Mouse (Mus musculus) T-helper 2 cell (primary cell): ENCODE data around the gene Mei4.

Experiments
- in situ Hi-C: fragments of 300-600 bp; cut with MboI, MseI; formaldehyde crosslinking; loops from one replicate; pipeline ENCODE4 v1.15.1; 2025; ENCODE audit warnings: high pct_unique_total_duplicates

Gene Mei4

DNA sequence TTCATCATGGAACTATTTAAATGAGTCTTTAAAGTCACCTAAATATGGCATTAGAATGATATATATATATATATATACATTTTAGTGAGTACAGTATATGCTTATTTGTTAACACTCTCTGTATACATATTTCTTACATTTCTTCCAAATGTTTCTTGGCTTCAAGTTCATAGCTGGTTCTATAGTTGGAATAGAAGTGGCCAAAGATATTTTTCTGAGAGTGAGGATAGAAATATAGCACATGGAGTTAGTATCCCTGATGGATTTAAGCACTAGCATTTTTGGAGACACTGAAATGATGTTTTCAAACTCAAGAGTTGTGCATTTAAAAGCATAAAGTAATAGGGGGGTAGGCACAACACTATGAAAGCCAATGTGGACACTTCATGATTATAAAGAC is 272.6 kb downstream of the Mei4 start:
- in situ Hi-C loops: no loop called here

DNA sequence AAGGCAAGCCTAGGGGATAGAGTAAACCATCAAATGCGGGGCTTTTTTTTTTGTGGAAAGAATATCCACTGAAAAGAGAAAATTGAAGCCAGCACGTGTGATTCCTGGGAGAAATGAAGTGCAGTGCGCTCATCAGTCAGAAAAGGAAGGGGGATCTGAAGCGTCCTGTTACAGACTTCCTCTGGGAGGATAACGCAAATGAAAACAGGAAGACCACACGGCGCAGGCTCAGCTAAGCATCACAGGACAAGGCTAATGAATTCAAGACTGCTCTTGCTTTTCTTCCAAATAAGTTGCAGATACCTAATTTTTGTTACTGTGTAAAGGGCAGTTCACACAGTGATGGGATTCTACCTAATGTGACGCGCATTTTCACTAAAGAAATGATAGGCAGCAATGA is 296.7 kb downstream of the Mei4 start:
- in situ Hi-C loops: no loop called here

DNA sequence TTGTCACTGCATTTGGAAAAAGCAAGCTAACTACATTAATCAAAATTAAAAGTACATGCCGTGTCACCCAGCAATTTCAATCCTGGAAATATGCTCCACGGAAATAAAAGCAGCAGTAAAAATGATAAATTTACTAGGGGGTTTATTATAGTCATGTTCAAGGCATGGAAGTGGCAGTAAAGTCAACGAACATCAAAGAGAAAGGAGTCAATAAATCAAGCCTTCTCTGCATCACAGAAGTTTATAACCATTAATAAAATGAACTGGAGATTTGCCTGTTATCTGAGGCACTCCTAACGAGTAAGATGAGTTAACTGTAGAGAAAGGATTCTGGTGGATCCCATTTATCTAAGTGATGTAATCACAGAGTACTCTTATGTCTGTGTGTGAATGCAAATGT is 298.9 kb downstream of the Mei4 start:
- in situ Hi-C loops: no loop called here

DNA sequence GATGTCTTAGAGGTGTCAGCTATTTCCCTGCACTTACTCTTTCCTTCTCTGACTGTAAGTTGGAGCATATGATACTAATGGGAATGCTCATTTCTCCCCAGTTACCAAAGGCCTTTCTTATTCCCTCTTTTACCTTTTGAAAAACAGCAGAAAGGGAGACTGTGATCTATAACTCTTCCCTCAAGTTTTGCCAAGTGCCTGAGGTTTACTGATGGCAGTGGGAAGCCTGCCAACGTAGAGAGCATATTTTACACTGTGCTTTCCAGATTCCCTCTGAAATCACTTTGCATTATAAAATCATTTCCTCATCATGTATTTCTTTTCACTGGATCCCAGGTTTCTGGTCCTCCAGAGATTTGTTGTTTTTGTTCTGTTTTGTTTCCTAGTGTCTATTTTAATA is 354.5 kb downstream of the Mei4 start:
- in situ Hi-C loops: no loop called here

DNA sequence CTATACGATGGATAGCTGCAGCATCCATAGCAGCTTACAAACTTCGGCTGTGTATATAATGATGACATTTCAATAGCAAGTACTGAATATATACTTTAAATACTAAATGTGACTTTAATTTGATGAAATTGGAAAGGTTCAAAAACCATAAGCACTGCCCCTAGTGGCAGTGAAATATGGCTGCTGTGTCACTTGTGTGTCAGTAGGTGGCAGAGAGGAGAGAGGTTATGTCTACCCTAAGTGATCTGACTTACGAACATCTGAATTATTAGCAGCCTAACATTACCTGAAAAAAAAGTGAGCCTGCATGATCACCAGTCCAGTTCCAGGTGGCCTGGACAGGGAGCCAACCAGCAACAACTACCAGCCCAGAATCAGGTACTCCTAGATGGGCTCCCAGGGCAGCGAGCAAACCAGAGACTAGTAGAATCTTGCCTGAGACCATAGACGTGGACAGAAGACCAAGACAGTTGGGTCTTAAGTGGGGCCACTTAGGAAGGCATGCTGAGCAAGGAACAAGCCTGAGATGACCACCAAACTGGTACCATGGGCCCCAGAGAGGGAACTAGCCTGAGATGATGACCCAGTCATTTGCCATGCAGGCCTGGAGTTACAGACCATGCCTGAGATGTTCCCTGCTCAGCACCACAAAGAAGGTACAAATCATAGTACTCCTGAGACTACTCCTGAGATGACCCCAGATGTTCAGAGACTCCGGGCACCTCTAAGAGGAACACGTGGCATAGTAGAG is 384.4 kb downstream of the Mei4 start:
- in situ Hi-C loops: loop anchor here (10.0 kb wide), 1 partner anchor 1413 kb away; no protein-coding TSS in a partner anchor
